Comparison of ENCODE assay signal across 22 mouse cellular contexts in the genomic region with DNA sequence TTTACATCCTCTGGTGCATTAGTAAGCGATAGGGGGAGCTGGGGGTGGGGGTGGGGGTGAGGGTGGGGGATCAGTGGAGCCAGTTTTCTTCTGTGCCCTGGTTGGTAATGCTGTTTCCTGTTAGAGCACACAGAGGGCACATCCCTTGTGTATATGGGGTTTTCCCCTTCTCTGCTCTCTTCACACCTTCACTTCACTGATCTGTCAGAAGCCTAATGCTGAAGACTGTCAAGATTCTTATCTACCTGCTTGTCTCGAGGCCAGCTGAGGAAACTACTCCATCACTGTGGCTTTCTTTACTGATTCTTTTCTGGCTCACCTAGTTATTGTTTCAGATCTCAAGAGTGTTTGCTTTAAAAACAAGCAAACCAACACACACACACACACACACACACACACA.
DNase-seq lines count a peak whose midpoint lies in the region; ATAC-seq and TF ChIP-seq lines count a peak whose summit lies in the region.
"Had no signal": no experiment of that assay in that cellular context is flagged by ENCODE, and none has a peak within 500 bp of the region (broad histone marks: within the 10 kb centered on the region; RNA-seq: fewer than 3 reads in every experiment).

No protein-coding gene starts in this region.

- no peak overlapping the region for H3K27ac ChIP-seq in midbrain, embryonic 11.5 days (ENCODE audit: low read depth, low read length)
- no peak overlapping the region for H3K27ac ChIP-seq in midbrain, embryonic 14.5 days (replicated peaks; ENCODE audit: low read depth, low read length)
- H3K27ac ChIP-seq in lung, postnatal 0 days (ENCODE audit: low read length), result no peak overlapping the region
- H3K27ac ChIP-seq: forebrain, embryonic 12.5 days; heart, embryonic 13.5 days; hindbrain, embryonic 15.5 days; limb, embryonic 15.5 days; midbrain, embryonic 10.5 days had no signal

- no peaks in the 10 kb centered on the region for H3K9me3 ChIP-seq in midbrain, embryonic 11.5 days (ENCODE audit: control insufficient read depth, low read length)
- no peaks in the 10 kb centered on the region for H3K9me3 ChIP-seq in midbrain, embryonic 14.5 days (ENCODE audit: control insufficient read depth, low read length)
- H3K9me3 ChIP-seq in lung, postnatal 0 days (ENCODE audit: low read length), result no peaks in the 10 kb centered on the region
- H3K9me3 ChIP-seq: forebrain, embryonic 12.5 days; G1E; heart, embryonic 13.5 days; hindbrain, embryonic 15.5 days; limb, embryonic 15.5 days; midbrain, embryonic 10.5 days had no signal

- 81% methylated on average over 2 of the region's 2 CpGs for WGBS in midbrain, embryonic 11.5 days
- 51% methylated on average over 2 of the region's 2 CpGs for WGBS in midbrain, embryonic 14.5 days
- WGBS in lung, postnatal 0 days, result 37% methylated on average over 2 of the region's 2 CpGs

- ATAC-seq in midbrain, embryonic 11.5 days (ENCODE audit: low FRiP score), result no peak
- ATAC-seq in midbrain, embryonic 14.5 days (ENCODE audit: low FRiP score, low TSS enrichment), result no peak
- peak; percentile 79 for ATAC-seq in monocyte, adult 5-6 weeks (replicated peaks; ENCODE audit: insufficient number of reproducible peaks, low FRiP score, low TSS enrichment, poor library complexity, severe bottlenecking)
- ATAC-seq in lung, postnatal 0 days, result no peak

- TF ChIP-seq EP300 in lung, postnatal 0 days (IDR thresholded peaks at IDR 0.05), result no peak

- no peak for TF ChIP-seq CTCF in lung, postnatal 0 days (IDR thresholded peaks at IDR 0.05)

- no peak overlapping the region for H3K4me3 ChIP-seq in midbrain, embryonic 11.5 days (ENCODE audit: low read depth, low read length)
- H3K4me3 ChIP-seq in midbrain, embryonic 14.5 days (replicated peaks; ENCODE audit: low read depth, low read length), result no peak overlapping the region
- H3K4me3 ChIP-seq in lung, postnatal 0 days (ENCODE audit: low read depth, low read length), result no peak overlapping the region
- H3K4me3 ChIP-seq: forebrain, embryonic 12.5 days; heart, embryonic 13.5 days; hindbrain, embryonic 15.5 days; limb, embryonic 15.5 days; midbrain, embryonic 10.5 days had no signal

- H3K36me3 ChIP-seq in midbrain, embryonic 11.5 days (ENCODE audit: control insufficient read depth, insufficient read depth, low read length), result no peaks in the 10 kb centered on the region
- H3K36me3 ChIP-seq in midbrain, embryonic 14.5 days (ENCODE audit: control insufficient read depth, insufficient read depth, low read length), result no peaks in the 10 kb centered on the region
- H3K36me3 ChIP-seq in lung, postnatal 0 days (ENCODE audit: insufficient read depth, low read length), result no peaks in the 10 kb centered on the region
- H3K36me3 ChIP-seq: forebrain, embryonic 12.5 days; G1E; heart, embryonic 13.5 days; hindbrain, embryonic 15.5 days; limb, embryonic 15.5 days; midbrain, embryonic 10.5 days had no signal

- DNase-seq in midbrain, embryonic 11.5 days (ENCODE audit: low spot score, missing footprints), result peak; percentile 35
- no peak for DNase-seq in midbrain, embryonic 14.5 days
- DNase-seq in CD4-positive helper T cell, adult 2 months (ENCODE audit: low read depth, low spot score), result peak; percentile 89
- DNase-seq in T-cell, adult 2 months (ENCODE audit: low spot score), result peak; percentile 64
- DNase-seq in lung, postnatal 0 days (ENCODE audit: low spot score), result no peak
- no peak for DNase-seq in layer of hippocampus, adult 8-10 months (ENCODE audit: low spot score in 2 of 2)
- no peak for DNase-seq in adrenal gland, postnatal 25 days
- DNase-seq: cerebellum, adult 2 months; gastrocnemius, postnatal 10 days; heart, adult 18-20 months; heart, postnatal 36 days; kidney, adult 11 months; layer of hippocampus, postnatal 36 days; lung, postnatal 36 days; retina, postnatal 1 day had no signal

- H3K27me3 ChIP-seq in midbrain, embryonic 11.5 days (ENCODE audit: control insufficient read depth, insufficient read depth, low read length), result no peaks in the 10 kb centered on the region
- H3K27me3 ChIP-seq in midbrain, embryonic 14.5 days (ENCODE audit: control insufficient read depth, insufficient read depth, low read length), result no peaks in the 10 kb centered on the region
- H3K27me3 ChIP-seq in lung, postnatal 0 days (replicated peaks; ENCODE audit: insufficient read depth, low read length), result no peaks in the 10 kb centered on the region
- H3K27me3 ChIP-seq: forebrain, embryonic 12.5 days; heart, embryonic 13.5 days; hindbrain, embryonic 15.5 days; limb, embryonic 15.5 days had no signal

- no peak overlapping the region for H3K9ac ChIP-seq in midbrain, embryonic 11.5 days (ENCODE audit: low read length)
- no peak overlapping the region for H3K9ac ChIP-seq in midbrain, embryonic 14.5 days (replicated peaks; ENCODE audit: low read length)
- H3K9ac ChIP-seq in lung, postnatal 0 days (replicated peaks; ENCODE audit: low read depth), result no peak overlapping the region
- H3K9ac ChIP-seq: forebrain, embryonic 12.5 days; heart, embryonic 13.5 days; hindbrain, embryonic 15.5 days; limb, embryonic 15.5 days had no signal

- no peak overlapping the region for H3K4me2 ChIP-seq in midbrain, embryonic 11.5 days
- no peak overlapping the region for H3K4me2 ChIP-seq in midbrain, embryonic 14.5 days (ENCODE audit: low read length)
- no peak overlapping the region for H3K4me2 ChIP-seq in lung, postnatal 0 days (replicated peaks; ENCODE audit: low read depth, low read length)
- H3K4me2 ChIP-seq: forebrain, embryonic 12.5 days; heart, embryonic 13.5 days; hindbrain, embryonic 15.5 days; limb, embryonic 15.5 days had no signal

- no peaks in the 10 kb centered on the region for H3K4me1 ChIP-seq in midbrain, embryonic 11.5 days (ENCODE audit: control insufficient read depth, insufficient read depth, low read length)
- no peaks in the 10 kb centered on the region for H3K4me1 ChIP-seq in midbrain, embryonic 14.5 days (ENCODE audit: control insufficient read depth, insufficient read depth, low read length)
- H3K4me1 ChIP-seq in lung, postnatal 0 days (ENCODE audit: insufficient read depth, low read depth, low read length), result no peaks in the 10 kb centered on the region
- H3K4me1 ChIP-seq: hindbrain, embryonic 15.5 days; limb, embryonic 15.5 days; midbrain, embryonic 10.5 days had no signal

Comparison
In these comparisons a context has a peak if more than half of its experiments do, and no peak if none do; other contexts are left out.
1. DNase-seq: peak in midbrain, embryonic 11.5 days (single experiment), CD4-positive helper T cell, adult 2 months (single experiment) and T-cell, adult 2 months (single experiment); none in midbrain, embryonic 14.5 days (single experiment), lung, postnatal 0 days (single experiment), layer of hippocampus, adult 8-10 months (0 of 2) and adrenal gland, postnatal 25 days (single experiment).